Mouse (Mus musculus) limb, embryonic 15.5 days (tissue): ENCODE data around the gene Tmprss11b. TPM values are rescaled to one million over a fixed set of nuclear protein-coding genes. Genes with fewer than 3 reads are reported as not detected.

Experiments
- polyA plus RNA-seq: library from polyadenylated mRNA; unstranded; fragments of >200 nt; fragmentation: Nextera tagmentation; extraction: Ambion mirVana; gene quantifications from 2 replicates; pipeline ENCODE4 v1.2.1, GENCODE M21; 2015

Gene Tmprss11b
- polyA plus RNA-seq, 1 experiment from 2014 or later: 0.44 TPM

Other genes with a start within 250 kb of the Tmprss11b start
- gene Tmprss11a, start 207.4 kb downstream of the Tmprss11b start, polyA plus RNA-seq: not detected in 2 replicates
- 0.06 TPM in 2 replicates for gene Tmprss11g, start 157.8 kb downstream of the Tmprss11b start, polyA plus RNA-seq
- gene Tmprss11f, start 43.9 kb downstream of the Tmprss11b start, polyA plus RNA-seq: 1.2 and 1.5 TPM in 2 replicates
- 0.04 and 0.06 TPM in 2 replicates for gene Tmprss11e, start 69.5 kb upstream of the Tmprss11b start, polyA plus RNA-seq
- gene Ythdc1, start 127.9 kb upstream of the Tmprss11b start, polyA plus RNA-seq: 34.2 and 37.2 TPM in 2 replicates
- gene Ugt2b34, start 230.6 kb upstream of the Tmprss11b start, polyA plus RNA-seq: 0.12 and 0.19 TPM in 2 replicates